Mouse (Mus musculus) ES-Bruce4 (cell line): ENCODE data around the gene Rbpj.

Experiments used
- CTCF ChIP-seq: IDR thresholded peaks from one replicate; pipeline ENCODE4 v1.8.1; 2011; ENCODE audit warnings: low read depth, low read length
- EP300 ChIP-seq: IDR thresholded peaks from 2 replicates; pipeline ENCODE4 v1.6.1; 2011; ENCODE audit warnings: low read depth, low read length; ENCODE audit not compliant: insufficient read depth
- POLR2A ChIP-seq: IDR thresholded peaks from one replicate; pipeline ENCODE4 v1.8.1; 2011; ENCODE audit warnings: low read length; ENCODE audit not compliant: insufficient read depth

DNA sequence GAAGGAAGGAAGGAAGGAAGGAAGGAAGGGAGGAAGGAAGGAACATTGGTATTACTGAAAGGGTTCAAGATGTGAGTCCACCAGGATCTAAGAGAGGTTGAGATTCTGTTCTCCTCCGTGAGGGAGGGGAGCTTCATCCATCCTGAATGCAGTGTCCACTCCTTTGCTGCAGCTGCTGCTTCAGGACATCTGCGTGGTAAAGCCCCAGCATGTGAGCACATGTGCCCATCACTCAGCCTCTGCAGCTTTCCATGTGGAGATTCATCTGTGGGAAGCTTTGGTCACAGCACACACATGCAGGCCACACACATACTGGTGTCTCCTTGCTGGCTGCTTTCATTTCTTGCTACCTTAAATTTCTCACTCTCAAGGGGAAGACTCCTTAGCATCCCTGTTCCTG lies 50.5 kb downstream of the Rbpj start:
- no peak for TF ChIP-seq POLR2A
- no peak for TF ChIP-seq CTCF
- TF ChIP-seq EP300, result no peak
